Mouse (Mus musculus) hematopoietic stem cell, adult 5-6 weeks (primary cell): Measurements from ENCODE around the gene Zbtb6. TPM values are rescaled to one million over a fixed set of nuclear protein-coding genes. Genes with fewer than 3 reads are reported as not detected.
A peak's percentile ranks its signal among the peaks of the same experiment; 100 is the strongest.

Experiments used
- ATAC-seq, 2 experiments: fragments of 125-278 bp in 1 of 2; replicated peaks in 1 of 2; 2 replicates each; pipeline ENCODE4 v1.8.0; 2016 to 2017; ENCODE audit warnings: inconsistent platforms in 2 of 2, mild to moderate bottlenecking in 2 of 2, moderate number of reproducible peaks in 2 of 2, low read depth in 1 of 2, moderate TSS enrichment in 1 of 2; ENCODE audit not compliant: low FRiP score in 2 of 2, poor library complexity in 2 of 2, severe bottlenecking in 2 of 2, insufficient read depth in 1 of 2, low TSS enrichment in 1 of 2
- total RNA-seq: library from RNA; stranded (forward); fragments of 172-1452, 232-1000 nt; gene quantifications from 2 replicates; pipeline ENCODE4 v1.2.3, GENCODE M21; 2017

Gene Zbtb6
- 27.0 and 28.9 TPM in 2 replicates for total RNA-seq

DNA sequence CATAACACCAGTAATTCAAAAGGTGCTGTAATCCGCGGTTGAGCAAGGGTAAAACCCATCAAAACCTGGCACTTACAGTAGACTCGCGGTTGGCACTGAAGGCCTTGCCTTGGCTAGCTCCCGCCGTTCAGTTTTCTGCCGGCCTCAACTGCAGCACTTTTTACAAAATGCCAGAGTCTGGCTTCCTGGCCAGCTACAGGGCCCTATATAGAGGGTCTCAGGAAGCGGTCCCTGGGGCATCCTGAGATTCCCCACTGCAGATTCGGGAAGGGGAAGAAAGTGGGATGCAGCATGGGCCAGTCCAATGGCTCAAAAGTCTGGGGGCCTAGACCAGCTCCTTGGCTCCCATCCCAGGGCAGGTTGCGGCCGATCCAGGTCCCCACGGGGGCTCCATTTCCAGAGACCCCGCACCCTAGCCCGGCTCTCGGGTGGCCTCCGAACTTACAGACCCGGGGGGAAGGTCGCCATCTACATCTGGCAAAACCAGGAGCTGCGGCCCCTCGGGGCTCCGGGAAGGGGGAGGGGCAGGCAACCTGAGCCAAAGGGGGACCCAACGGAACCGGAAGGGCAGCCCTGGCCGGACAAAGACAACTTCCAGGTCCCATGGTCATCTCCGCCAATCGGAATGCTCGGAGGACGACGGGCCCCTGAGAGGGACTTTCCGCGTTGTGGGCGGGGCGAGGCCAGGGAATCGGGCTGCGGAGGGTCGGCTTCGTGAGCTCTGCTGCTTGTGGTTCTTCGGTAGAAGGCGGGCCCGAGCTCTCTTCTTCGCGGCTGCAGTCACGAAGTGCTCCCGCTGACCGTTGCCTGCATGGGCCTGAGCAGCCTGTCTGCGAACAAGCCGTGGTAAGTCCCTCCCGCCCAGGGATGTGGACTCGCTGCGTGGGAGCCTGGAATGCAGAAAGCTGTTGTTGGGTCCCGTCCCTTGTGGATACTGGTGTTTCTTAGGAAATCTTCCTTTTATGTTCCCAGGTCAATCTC lies at the start of gene Zbtb6, which contains the start of the genes Zbtb26 and Rabgap1:
Gene Zbtb6, minus strand, starts transcription at position 561 of the 981 bp plus-strand sequence.
Gene Zbtb26, minus strand, starts transcription at position 525 of the 981 bp plus-strand sequence.
Gene Rabgap1, plus strand, starts transcription at position 669 of the 981 bp plus-strand sequence.
- peak; percentile 100 for ATAC-seq

DNA sequence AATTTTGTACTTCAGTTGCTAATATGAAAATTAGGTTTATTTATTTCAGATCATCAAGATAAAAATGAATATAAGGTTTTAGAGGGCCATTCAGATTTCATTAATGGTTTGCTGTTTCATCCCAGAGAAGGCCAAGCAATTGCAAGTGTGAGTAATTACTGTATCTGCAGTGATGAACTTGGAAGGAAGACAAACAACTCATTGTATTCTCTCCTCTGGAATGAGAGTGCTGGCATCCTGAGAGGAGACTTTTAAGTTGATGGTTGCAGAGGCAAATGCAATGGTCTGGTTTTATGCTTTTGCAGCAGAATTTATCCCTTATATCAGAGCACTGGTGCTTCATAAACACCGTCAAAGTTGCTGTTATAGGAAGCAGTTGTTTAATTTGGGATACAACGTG lies 46.0 kb upstream of the Zbtb6 start:
- ATAC-seq, result no peak

DNA sequence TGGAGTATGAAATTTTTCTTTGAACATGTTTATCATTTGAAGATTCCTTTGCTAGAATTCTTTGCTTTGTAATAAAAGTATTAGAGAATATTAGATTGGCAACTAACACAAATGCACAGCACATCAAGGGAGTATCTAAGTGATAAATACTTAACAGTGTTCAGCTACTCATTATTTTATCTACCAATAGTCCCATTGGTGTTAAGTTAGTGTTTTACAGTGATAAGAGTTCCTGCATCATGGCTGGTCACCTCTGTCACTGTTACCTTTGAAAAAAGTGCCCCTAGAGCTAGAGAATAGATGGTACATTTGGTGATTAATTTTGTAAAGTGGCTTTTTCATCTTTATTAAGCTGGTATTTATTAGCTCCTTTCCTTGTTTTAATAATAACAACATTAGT lies 43.4 kb upstream of the Zbtb6 start:
- no peak for ATAC-seq

DNA sequence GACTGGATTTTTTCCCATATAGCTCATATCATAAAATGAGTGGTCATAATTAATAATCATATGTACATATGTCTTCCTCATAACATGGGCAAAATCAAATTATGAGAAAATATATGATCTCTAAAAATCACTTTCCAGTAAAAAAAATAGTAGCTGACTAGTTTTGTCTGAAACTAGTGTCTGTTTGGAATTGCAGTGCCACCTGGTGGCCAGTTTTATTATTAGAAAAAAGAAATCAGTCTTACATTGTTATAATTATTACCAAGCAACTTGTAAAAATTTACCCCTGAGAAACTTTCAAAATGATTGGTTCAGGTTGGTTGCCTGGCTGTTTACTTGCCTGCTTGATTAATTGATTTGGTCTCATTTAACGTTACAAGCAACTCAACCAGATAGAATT lies 42.4 kb upstream of the Zbtb6 start:
- no peak for ATAC-seq

DNA sequence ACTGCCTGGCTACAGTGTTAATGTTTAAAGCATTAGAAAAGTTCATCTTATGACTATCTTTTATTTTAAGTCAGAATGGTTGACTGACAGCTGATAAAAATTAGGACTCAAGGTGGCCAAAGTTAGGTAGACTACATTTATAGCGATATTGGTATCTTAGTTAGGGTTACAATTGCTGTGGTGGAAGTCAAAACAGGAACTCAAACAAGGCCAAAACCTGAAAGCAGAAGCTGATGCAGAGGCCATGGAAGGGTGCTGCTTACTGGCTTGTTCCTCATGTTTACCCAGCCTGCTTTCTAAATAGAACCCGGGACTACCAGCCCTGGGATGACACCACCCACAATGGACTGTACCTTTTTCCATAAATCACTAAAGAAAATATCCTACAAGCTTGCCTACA lies 41.2 kb upstream of the Zbtb6 start:
- ATAC-seq, result no peak

GRCm38 (mm10) chr2:37480039-37480438 lies 37.1 kb upstream of the Zbtb6 start:
- ATAC-seq, result no peak

DNA sequence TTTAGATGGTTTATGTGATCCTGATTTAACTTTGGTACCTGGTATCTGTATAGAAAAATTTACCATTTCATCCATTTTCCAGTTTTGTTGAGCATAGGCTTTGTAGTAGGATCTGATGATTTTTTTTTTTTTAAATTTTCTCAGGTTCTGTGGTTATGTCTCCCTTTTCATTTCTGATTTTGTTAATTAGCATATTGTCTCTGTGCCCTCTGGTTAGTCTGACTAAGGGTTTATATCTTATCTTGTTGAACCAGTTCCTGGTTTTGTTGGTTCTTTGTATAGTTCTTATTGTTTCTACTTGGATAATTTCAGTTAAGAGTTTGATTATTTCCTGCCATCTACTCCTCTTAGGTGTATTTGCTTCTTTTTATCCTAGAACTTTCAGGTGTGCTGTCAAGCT lies 36.6 kb upstream of the Zbtb6 start:
- ATAC-seq, result no peak

DNA sequence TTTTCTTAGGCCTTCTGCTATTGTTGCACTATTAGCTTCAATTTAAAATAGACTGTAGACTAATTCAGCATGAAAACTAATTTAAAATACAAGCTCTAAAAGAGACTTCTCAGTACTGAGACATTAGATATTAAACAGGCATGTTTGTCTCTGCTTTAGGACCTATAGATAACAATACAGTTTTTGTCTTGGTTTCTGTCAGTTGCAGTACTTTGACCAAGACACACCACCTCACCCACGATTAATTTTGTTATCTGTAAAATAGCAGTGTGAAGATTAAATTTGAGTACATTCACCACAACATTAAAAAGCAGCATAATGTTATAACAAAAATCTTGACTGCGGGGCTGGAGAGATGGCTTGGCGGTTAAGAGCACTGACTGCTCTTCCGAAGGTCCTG lies 23.3 kb upstream of the Zbtb6 start:
- no peak for ATAC-seq

GRCm38 (mm10) chr2:37460707-37461106 lies 17.7 kb upstream of the Zbtb6 start:
- ATAC-seq, result no peak

- ATAC-seq, result no peak; a peak in 1 of 4 replicates
These were observed 9.4 kb upstream of the Zbtb6 start for GRCm38 (mm10) chr2:37452376-37452760.

- peak; percentile 98 to 99 for ATAC-seq
These were observed 8.8 kb upstream of the Zbtb6 start for GRCm38 (mm10) chr2:37451667-37452375.

DNA sequence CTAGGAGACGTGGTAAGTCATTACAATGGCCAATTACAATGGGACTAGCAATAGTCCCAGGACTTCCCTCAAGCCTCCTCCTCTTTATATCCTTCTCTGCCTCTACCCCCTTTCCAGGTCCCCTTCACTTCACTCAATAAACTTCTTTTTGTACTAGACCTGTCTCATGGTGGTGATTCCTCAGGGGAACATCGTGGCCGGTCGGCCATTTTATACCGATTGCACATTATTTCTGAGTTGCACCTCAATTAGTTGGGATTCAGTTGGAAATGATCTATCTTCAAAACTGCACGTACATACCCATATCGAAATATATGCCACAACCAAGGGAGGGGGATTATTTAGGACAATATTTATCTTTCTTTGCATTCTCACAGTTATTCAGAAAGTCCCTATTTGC lies 11.4 kb downstream of the Zbtb6 start:
- ATAC-seq, result no peak

- ATAC-seq, result peak; percentile 95 to 96
These were observed 12.1 kb downstream of the Zbtb6 start for GRCm38 (mm10) chr2:37430593-37431464.

- ATAC-seq, result no peak
These were observed 19.3 kb downstream of the Zbtb6 start for GRCm38 (mm10) chr2:37423671-37424070.

- peak; percentile 99 for ATAC-seq
These were observed 20.4 kb downstream of the Zbtb6 start, which contains the start of gene Rc3h2 for GRCm38 (mm10) chr2:37422306-37423304. TSS of gene Rc3h2 (minus strand) at chr2:37422903.

- no peak for ATAC-seq
These were observed 21.1 kb downstream of the Zbtb6 start for GRCm38 (mm10) chr2:37421903-37422302.
